Mouse (Mus musculus) heart, postnatal 0 days (tissue): ENCODE data around the gene Pde8a.

Source experiments
- CTCF ChIP-seq: IDR thresholded peaks from 2 replicates; pipeline ENCODE4 v1.5.1; 2016; ENCODE audit warnings: antibody characterized with exemption, control low read depth, low read depth
- EP300 ChIP-seq: IDR thresholded peaks from 2 replicates; pipeline ENCODE4 v1.6.1; 2016; ENCODE audit warnings: antibody characterized with exemption, low read depth

DNA sequence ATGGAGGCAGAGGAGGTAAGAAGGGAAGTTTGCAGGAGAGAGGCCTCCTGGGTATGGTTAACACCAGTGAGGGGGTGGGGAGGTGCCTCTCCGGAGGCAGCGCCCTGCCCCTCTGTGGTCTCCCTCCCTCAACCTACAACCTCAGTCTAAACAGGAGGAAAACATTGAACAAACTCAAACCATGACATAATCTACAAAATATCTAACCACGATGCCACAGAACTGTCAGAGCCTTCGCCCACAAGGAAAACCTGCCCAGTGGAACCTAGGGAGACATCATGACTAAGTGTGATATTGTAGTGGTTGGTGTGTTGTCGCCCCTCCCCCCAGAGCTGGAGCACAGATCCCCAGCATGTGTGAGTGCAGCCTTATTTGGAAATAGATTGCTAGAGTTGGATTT, 33.9 kb upstream of the Pde8a start:
- TF ChIP-seq CTCF, result no peak
- TF ChIP-seq EP300, result no peak
